In the genomic region with DNA sequence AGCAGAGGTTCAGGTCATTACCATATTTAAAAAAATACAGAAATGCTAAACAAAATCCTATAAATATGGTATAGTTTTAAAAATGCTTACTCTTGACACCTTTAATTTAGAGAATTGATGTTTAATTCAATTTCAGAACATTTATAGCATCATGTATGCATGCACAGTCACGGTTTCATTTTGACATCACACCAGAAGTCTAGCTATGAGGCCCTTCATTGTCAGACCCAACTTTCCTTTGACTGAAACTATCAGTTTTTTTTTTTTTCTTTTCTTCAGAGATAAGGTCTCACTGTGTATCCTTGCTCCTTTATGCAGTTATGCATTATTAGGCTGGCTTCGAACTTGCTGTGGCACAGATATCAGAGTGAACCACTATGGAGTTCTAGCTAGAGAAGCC, we compare ENCODE assay signal across 27 mouse cellular contexts.
"Had no signal": no experiment of that assay in that cellular context is flagged by ENCODE, and none has a peak within 500 bp of the region (broad histone marks: within the 10 kb centered on the region; RNA-seq: fewer than 3 reads in every experiment).

No protein-coding gene starts in this region.

- H3K4me1 ChIP-seq: limb, embryonic 10.5 days; limb, embryonic 12.5 days; limb, embryonic 13.5 days; limb, embryonic 15.5 days; liver, embryonic 12.5 days; liver, embryonic 13.5 days; liver, embryonic 15.5 days; lung, embryonic 15.5 days; megakaryocyte, embryonic 14.5 days; midbrain, embryonic 12.5 days; midbrain, embryonic 13.5 days; midbrain, embryonic 15.5 days had no signal

- H3K36me3 ChIP-seq: limb, embryonic 10.5 days; limb, embryonic 12.5 days; limb, embryonic 13.5 days; limb, embryonic 15.5 days; liver, embryonic 12.5 days; liver, embryonic 13.5 days; liver, embryonic 15.5 days; lung, embryonic 15.5 days; midbrain, embryonic 10.5 days; midbrain, embryonic 12.5 days; midbrain, embryonic 13.5 days; midbrain, embryonic 15.5 days had no signal

- H3K4me2 ChIP-seq: limb, embryonic 12.5 days; limb, embryonic 13.5 days; limb, embryonic 15.5 days; liver, embryonic 11.5 days; liver, embryonic 12.5 days; liver, embryonic 13.5 days; liver, embryonic 15.5 days; lung, embryonic 14.5 days; lung, embryonic 15.5 days; midbrain, embryonic 11.5 days; midbrain, embryonic 12.5 days; midbrain, embryonic 13.5 days; midbrain, embryonic 15.5 days had no signal

- H3K9ac ChIP-seq: limb, embryonic 12.5 days; limb, embryonic 13.5 days; limb, embryonic 15.5 days; liver, embryonic 12.5 days; liver, embryonic 13.5 days; liver, embryonic 14.5 days; liver, embryonic 15.5 days; liver, postnatal 0 days; lung, embryonic 14.5 days; lung, embryonic 15.5 days; midbrain, embryonic 12.5 days; midbrain, embryonic 13.5 days; midbrain, embryonic 15.5 days had no signal

- H3K27me3 ChIP-seq: limb, embryonic 12.5 days; limb, embryonic 13.5 days; limb, embryonic 15.5 days; liver, embryonic 12.5 days; liver, embryonic 13.5 days; liver, embryonic 15.5 days; lung, embryonic 15.5 days; megakaryocyte, embryonic 14.5 days; midbrain, embryonic 12.5 days; midbrain, embryonic 13.5 days; midbrain, embryonic 15.5 days had no signal

- DNase-seq: liver; liver, embryonic 13.5 days; liver, postnatal 0 days; lung, adult 18-20 months; lung, adult 2 months; lung, postnatal 10 days; lung, postnatal 14 days; lung, postnatal 36 days; lung, postnatal 4 days had no signal

- H3K4me3 ChIP-seq: limb, embryonic 10.5 days; limb, embryonic 12.5 days; limb, embryonic 13.5 days; limb, embryonic 15.5 days; liver, embryonic 12.5 days; liver, embryonic 13.5 days; liver, embryonic 15.5 days; lung, embryonic 15.5 days; megakaryocyte, embryonic 14.5 days; midbrain, embryonic 10.5 days; midbrain, embryonic 12.5 days; midbrain, embryonic 13.5 days; midbrain, embryonic 15.5 days; myocyte had no signal

- H3K27ac ChIP-seq: limb, embryonic 10.5 days; limb, embryonic 12.5 days; limb, embryonic 13.5 days; limb, embryonic 15.5 days; liver, embryonic 12.5 days; liver, embryonic 13.5 days; liver, embryonic 14.5 days; liver, embryonic 15.5 days; lung, embryonic 15.5 days; macrophage; midbrain, embryonic 10.5 days; midbrain, embryonic 12.5 days; midbrain, embryonic 13.5 days; midbrain, embryonic 15.5 days had no signal

- H3K9me3 ChIP-seq: limb, embryonic 10.5 days; limb, embryonic 12.5 days; limb, embryonic 13.5 days; limb, embryonic 15.5 days; liver, embryonic 12.5 days; liver, embryonic 13.5 days; liver, embryonic 15.5 days; lung, embryonic 15.5 days; midbrain, embryonic 10.5 days; midbrain, embryonic 12.5 days; midbrain, embryonic 13.5 days; midbrain, embryonic 15.5 days had no signal
